ENCODE assay signal across 18 mouse cellular contexts in genomic region chr10:98608221-98608941, GRCm38 (mm10).
DNase-seq lines count a peak whose midpoint lies in the region; ATAC-seq and TF ChIP-seq lines count a peak whose summit lies in the region.
"Had no signal": no experiment of that assay in that cellular context is flagged by ENCODE, and none has a peak within 500 bp of the region (broad histone marks: within the 10 kb centered on the region; RNA-seq: fewer than 3 reads in every experiment).

No protein-coding gene starts in this region.

- in situ Hi-C loops in CH12.LX (cut with MboI; ENCODE audit: low pct_ligation_motif_present, low pct_unique_long_range_greater_than_20kb, low sequenced_read_pairs): no loop called here

- H3K27ac ChIP-seq in CH12.LX (ENCODE audit: insufficient read depth, low read depth): no peak overlapping the region
- H3K27ac ChIP-seq: embryonic facial prominence, embryonic 15.5 days; kidney, postnatal 0 days; limb, embryonic 15.5 days; neural tube, embryonic 13.5 days had no signal

- H3K27me3 ChIP-seq in CH12.LX (replicated peaks): no peaks in the 10 kb centered on the region
- H3K27me3 ChIP-seq: embryonic facial prominence, embryonic 15.5 days; limb, embryonic 15.5 days; neural tube, embryonic 13.5 days had no signal

- TF ChIP-seq RAD21 in CH12.LX (IDR thresholded peaks at IDR 0.05; ENCODE audit: low read depth, low read length): no peak

- peaks cover 13 to 46% of the 10 kb centered on the region in 2 experiments; a peak in 3 of 4 replicates for H3K4me1 ChIP-seq in CH12.LX (ENCODE audit: control insufficient read depth in 1 of 2, insufficient read depth in 2 of 2)
- H3K4me1 ChIP-seq: embryonic facial prominence, embryonic 15.5 days; limb, embryonic 15.5 days; neural tube, embryonic 13.5 days had no signal

- peak; percentile 57; the same call in 1 of the 2 replicates for TF ChIP-seq EP300 in CH12.LX (IDR thresholded peaks at IDR 0.05; ENCODE audit: low read length)

- no peak overlapping the region for H3K4me3 ChIP-seq in CH12.LX (replicated peaks in 1 of 3; ENCODE audit: low read depth in 2 of 3, low read length in 2 of 3, poor library complexity in 1 of 3)
- H3K4me3 ChIP-seq: embryonic facial prominence, embryonic 15.5 days; limb, embryonic 15.5 days; neural tube, embryonic 13.5 days had no signal

- TF ChIP-seq CTCF in CH12.LX (conservative IDR thresholded peaks at IDR 0.05 in 1 of 2, IDR thresholded peaks at IDR 0.05 in 1 of 2; ENCODE audit: low read depth in 2 of 2, low read length in 2 of 2): no peak

- H3K9ac ChIP-seq in CH12.LX (ENCODE audit: insufficient read depth, low read depth): peak overlapping the region; percentile 20; the same call in 1 of the 2 replicates
- H3K9ac ChIP-seq: embryonic facial prominence, embryonic 15.5 days; limb, embryonic 15.5 days; neural tube, embryonic 13.5 days had no signal

- H3K9me3 ChIP-seq in CH12.LX (replicated peaks; ENCODE audit: low read length): no peaks in the 10 kb centered on the region
- H3K9me3 ChIP-seq: embryonic facial prominence, embryonic 15.5 days; limb, embryonic 15.5 days; neural tube, embryonic 13.5 days had no signal

- H3K4me2 ChIP-seq in CH12.LX (ENCODE audit: insufficient read depth, low read depth, poor library complexity, severe bottlenecking): peak overlapping the region; percentile 77
- H3K4me2 ChIP-seq: embryonic facial prominence, embryonic 15.5 days; limb, embryonic 15.5 days; neural tube, embryonic 13.5 days had no signal

- TF ChIP-seq POLR2A in CH12.LX (IDR thresholded peaks at IDR 0.05; ENCODE audit: low read depth, low read length): no peak

- no peaks in the 10 kb centered on the region for H3K79me2 ChIP-seq in CH12.LX (replicated peaks; ENCODE audit: control insufficient read depth, extremely low read depth, insufficient read depth, poor library complexity, severe bottlenecking)

- H3K36me3 ChIP-seq in CH12.LX (replicated peaks in 1 of 2; ENCODE audit: control insufficient read depth in 1 of 2, insufficient read depth in 1 of 2, low read length in 1 of 2): no peaks in the 10 kb centered on the region
- H3K36me3 ChIP-seq: embryonic facial prominence, embryonic 15.5 days; limb, embryonic 15.5 days; neural tube, embryonic 13.5 days had no signal

- DNase-seq in A20 (ENCODE audit: low read depth, low spot score): peak; percentile 76
- DNase-seq in CH12.LX (ENCODE audit: extremely low read depth): no peak
- peak; percentile 18 to 40 for DNase-seq in layer of hippocampus, adult 8-10 months (ENCODE audit: low spot score in 2 of 2)
- DNase-seq in left cerebral cortex, postnatal 36 days (ENCODE audit: low spot score in 2 of 2): peak; percentile 30 to 32
- no peak for DNase-seq in natural killer cell, adult 2 months (ENCODE audit: low spot score in 2 of 2)
- DNase-seq in embryo, embryonic 10.5 days (ENCODE audit: low spot score): no peak
- DNase-seq: adrenal gland, postnatal 14 days; cerebellum, adult 8-10 months; heart, postnatal 4 days; kidney, adult 11 months; lung, postnatal 10 days; thymus, adult 2 months had no signal

- no peak for ATAC-seq in activated CD4-positive, CD25-positive, alpha-beta regulatory T cell, adult 4 months
- ATAC-seq: hindbrain, embryonic 16.5 days had no signal

- intact Hi-C loops in left cerebral cortex, postnatal 36 days (cut with DNase I): no loop called here

- dilution Hi-C loops in CH12.LX (cut with MboI; ENCODE audit: extremely low pct_ligation_motif_present, extremely low pct_unique_long_range_greater_than_20kb, low sequenced_read_pairs): no loop called here

TF ChIP-seq in CH12.LX, 34 proteins besides CTCF, POLR2A, EP300 and RAD21:
- TF ChIP-seq GABPA (IDR thresholded peaks at IDR 0.05; ENCODE audit: insufficient replicate concordance, low read depth, low read length) (no peak), CHD1 (IDR thresholded peaks at IDR 0.05; ENCODE audit: low read depth, low read length) (no peak), IRF4 (IDR thresholded peaks at IDR 0.05; ENCODE audit: low read depth, low read length) (peak; percentile 82), POLR2AphosphoS2 (IDR thresholded peaks at IDR 0.05; ENCODE audit: low read depth, low read length) (no peak), ZNF384 (IDR thresholded peaks at IDR 0.05; ENCODE audit: low read depth, low read length) (no peak), TCF12 (IDR thresholded peaks at IDR 0.05; ENCODE audit: low read depth, low read length) (peak; percentile 29; the same call in 1 of the 2 replicates), BHLHE40 (IDR thresholded peaks at IDR 0.05; ENCODE audit: low read depth, low read length) (peak; percentile 58), MEF2A (IDR thresholded peaks at IDR 0.05; ENCODE audit: borderline replicate concordance, low read depth, low read length) (peak; percentile 86), MAFK (IDR thresholded peaks at IDR 0.05; ENCODE audit: insufficient replicate concordance, low read length) (no peak), ETS1 (conservative IDR thresholded peaks at IDR 0.05; ENCODE audit: low read depth, low read length) (peak; percentile 51)

Comparison
In these comparisons a context has a peak if more than half of its experiments do, and no peak if none do; other contexts are left out.
1. DNase-seq: peak in A20 (single experiment), layer of hippocampus, adult 8-10 months (2 of 2) and left cerebral cortex, postnatal 36 days (2 of 2); none in CH12.LX (single experiment), natural killer cell, adult 2 months (0 of 2) and embryo, embryonic 10.5 days (single experiment).